Mouse (Mus musculus) spleen, adult 2 months (tissue): ENCODE measurements around the gene Hist1h2bh. TPM values are rescaled to one million over a fixed set of nuclear protein-coding genes. Genes with fewer than 3 reads are reported as not detected.
"Not testable (repeated sequence)": the region's sequence is repeated elsewhere in the genome, so short reads cannot be mapped to it uniquely, and the experiment has no call there.

Source experiments
- DNase-seq, 2 experiments: peaks; one replicate each; pipeline versions ENCODE4 v3.0.0 to v3.0.0-alpha.2; 2012 to 2021; ENCODE audit warnings: low spot score in 2 of 2, low read depth in 1 of 2
- H3K27ac ChIP-seq: fragments of 200-500 bp; 2 replicates; pipeline ENCODE4 v1.5.1; 2012; ENCODE audit warnings: low read length, inconsistent platforms; ENCODE audit not compliant: insufficient read depth
- H3K27me3 ChIP-seq: fragments of 200-500 bp; 2 replicates; pipeline ENCODE4 v1.6.1; 2012; ENCODE audit warnings: mild to moderate bottlenecking, moderate library complexity, low read length, inconsistent platforms; ENCODE audit not compliant: control insufficient read depth, insufficient read depth
- H3K36me3 ChIP-seq: fragments of 200-500 bp; 2 replicates; pipeline ENCODE4 v1.6.1; 2012; ENCODE audit warnings: mild to moderate bottlenecking, low read length, inconsistent platforms; ENCODE audit not compliant: control insufficient read depth, insufficient read depth
- H3K4me1 ChIP-seq: fragments of 200-500 bp; 2 replicates; pipeline ENCODE4 v1.6.1; 2011; ENCODE audit warnings: inconsistent platforms; ENCODE audit not compliant: control insufficient read depth, insufficient read depth, insufficient read length
- H3K4me3 ChIP-seq: fragments of 200-500 bp; 2 replicates; pipeline ENCODE4 v1.5.1; 2011; ENCODE audit warnings: mild to moderate bottlenecking, inconsistent platforms; ENCODE audit not compliant: insufficient read depth, insufficient read length; ENCODE audit errors: extremely low read depth
- CTCF ChIP-seq: fragments of 200-500 bp; IDR thresholded peaks from 2 replicates; pipeline ENCODE4 v1.5.1; 2011; ENCODE audit warnings: mild to moderate bottlenecking, inconsistent platforms; ENCODE audit not compliant: insufficient read depth, insufficient read length, insufficient replicate concordance; ENCODE audit errors: extremely low read depth
- POLR2A ChIP-seq: fragments of 200-500 bp; IDR thresholded peaks from 2 replicates; pipeline ENCODE4 v1.6.1; 2011; ENCODE audit warnings: low read depth, low read length, inconsistent platforms
- WGBS: fragments of 180-500 bp; shearing (Covaris S2); methylation state at CpG from one replicate; pipeline ENCODE4 v1.1.7; 2018; 5-methylcytosine and 5-hydroxymethylcytosine counted together
- polyA plus RNA-seq: library from polyadenylated mRNA; depleted of rRNA; stranded (reverse); fragments of >200 nt; gene quantifications from 2 replicates; pipeline ENCODE4 v1.2.3, GENCODE M21; 2012

Hist1h2bh gene
- polyA plus RNA-seq, 1 experiment: 4.9 TPM

- DNase-seq: no peak
- H3K27me3 ChIP-seq: no peaks in the 10 kb centered on the region
- WGBS: 59% methylated on average over 6 of the region's 6 CpGs
- TF ChIP-seq CTCF: no peak
- no peak for TF ChIP-seq POLR2A
- H3K4me1 ChIP-seq: peaks cover 2% of the 10 kb centered on the region; the same call in 1 of the 2 replicates
- no peak overlapping the region; the same call in 1 of the 2 replicates for H3K4me3 ChIP-seq
- H3K36me3 ChIP-seq: no peaks in the 10 kb centered on the region
- no peak overlapping the region for H3K27ac ChIP-seq
Measured at GRCm38 (mm10) chr13:23576906-23577639, 33.9 kb upstream of the Hist1h2bh start.

- no peak for DNase-seq
- peak overlapping the region; percentile 28 for H3K4me3 ChIP-seq
- H3K36me3 ChIP-seq: no peaks in the 10 kb centered on the region
- H3K4me1 ChIP-seq: peaks cover 2% of the 10 kb centered on the region; the same call in 1 of the 2 replicates
- 49% methylated on average over 7 of the region's 7 CpGs for WGBS
- H3K27me3 ChIP-seq: no peaks in the 10 kb centered on the region
- TF ChIP-seq POLR2A (no peak), CTCF (no peak)
- H3K27ac ChIP-seq: peak overlapping the region; percentile 21; the same call in 1 of the 2 replicates
Measured at GRCm38 (mm10) chr13:23576351-23576881, 33.2 kb upstream of the Hist1h2bh start.

DNA sequence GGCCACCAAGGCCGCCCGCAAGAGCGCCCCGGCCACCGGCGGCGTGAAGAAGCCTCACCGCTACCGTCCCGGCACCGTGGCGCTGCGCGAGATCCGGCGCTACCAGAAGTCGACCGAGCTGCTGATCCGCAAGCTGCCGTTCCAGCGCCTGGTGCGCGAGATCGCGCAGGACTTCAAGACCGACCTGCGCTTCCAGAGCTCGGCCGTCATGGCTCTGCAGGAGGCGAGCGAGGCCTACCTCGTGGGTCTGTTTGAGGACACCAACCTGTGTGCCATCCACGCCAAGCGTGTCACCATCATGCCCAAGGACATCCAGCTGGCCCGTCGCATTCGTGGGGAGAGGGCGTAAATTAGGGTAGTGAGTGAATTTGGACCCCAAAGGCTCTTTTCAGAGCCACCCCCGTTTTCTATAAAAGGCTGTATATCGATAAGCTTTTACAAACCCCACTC, 32.7 kb upstream of the Hist1h2bh start:
- not testable (repeated sequence) for H3K27me3 ChIP-seq, H3K36me3 ChIP-seq, H3K4me1 ChIP-seq, DNase-seq
- H3K27ac ChIP-seq: peak overlapping the region; percentile 83
- under 1% methylated on average over 18 of the region's 40 CpGs for WGBS
- peak; percentile 10; the same call in 1 of the 2 replicates for TF ChIP-seq POLR2A
- peak overlapping the region; percentile 55 for H3K4me3 ChIP-seq

GRCm38 (mm10) chr13:23575271-23575851, 32.2 kb upstream of the Hist1h2bh start, which contains the start of gene Hist1h3d:
Gene Hist1h3d, plus strand, starts transcription at chr13:23575763.
- Histone ChIP-seq H3K36me3 (no peaks in the 10 kb centered on the region), H3K4me1 (peaks cover 2% of the 10 kb centered on the region; the same call in 1 of the 2 replicates), H3K4me3 (peak within 1 kb of the TSS; percentile 55), H3K27ac (peak within 1 kb of the TSS; percentile 83), H3K27me3 (no peaks in the 10 kb centered on the region)
- peak; percentile 41 to 79 for DNase-seq
- under 1% methylated on average over 18 of the region's 18 CpGs for WGBS
- TF ChIP-seq POLR2A: peak; percentile 27; the same call in 1 of the 2 replicates
- no peak for TF ChIP-seq CTCF

DNA sequence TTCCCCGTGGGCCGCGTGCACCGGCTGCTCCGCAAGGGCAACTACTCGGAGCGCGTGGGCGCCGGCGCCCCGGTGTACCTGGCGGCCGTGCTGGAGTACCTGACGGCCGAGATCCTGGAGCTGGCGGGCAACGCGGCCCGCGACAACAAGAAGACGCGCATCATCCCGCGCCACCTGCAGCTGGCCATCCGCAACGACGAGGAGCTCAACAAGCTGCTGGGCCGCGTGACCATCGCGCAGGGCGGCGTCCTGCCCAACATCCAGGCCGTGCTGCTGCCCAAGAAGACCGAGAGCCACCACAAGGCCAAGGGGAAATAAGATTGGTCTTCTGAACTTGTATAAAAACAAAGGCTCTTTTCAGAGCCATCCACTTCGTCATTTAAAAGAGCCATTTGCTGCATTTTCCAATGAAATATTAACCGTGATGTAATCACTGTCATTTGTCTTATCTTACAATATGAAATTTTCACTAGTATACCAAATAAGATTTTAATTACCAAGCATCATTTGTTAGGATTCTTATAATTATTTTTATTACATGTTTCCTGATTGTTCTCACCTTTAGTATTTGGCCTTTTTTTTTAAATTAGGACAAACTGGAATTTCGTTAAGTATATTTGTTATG, 31.5 kb upstream of the Hist1h2bh start:
- not testable (repeated sequence) for H3K4me3 ChIP-seq, H3K36me3 ChIP-seq, H3K27me3 ChIP-seq, DNase-seq, H3K4me1 ChIP-seq
- under 1% methylated on average over 12 of the region's 39 CpGs for WGBS
- H3K27ac ChIP-seq: peak overlapping the region; percentile 80

- H3K4me1 ChIP-seq, H3K27me3 ChIP-seq, H3K36me3 ChIP-seq: not testable (repeated sequence)
- Histone ChIP-seq H3K27ac (peak within 1 kb of the TSS; percentile 95), H3K4me3 (peak within 1 kb of the TSS; percentile 56)
- peak; percentile 86 to 97 for DNase-seq
- under 1% methylated on average over 42 of the region's 42 CpGs for WGBS
Measured at GRCm38 (mm10) chr13:23573898-23574524, 30.8 kb upstream of the Hist1h2bh start, which contains the start of the genes Hist1h2bf and Hist1h2ad. Gene Hist1h2bf, minus strand, starts transcription at chr13:23574196. Gene Hist1h2ad, plus strand, starts transcription at chr13:23574381.

DNA sequence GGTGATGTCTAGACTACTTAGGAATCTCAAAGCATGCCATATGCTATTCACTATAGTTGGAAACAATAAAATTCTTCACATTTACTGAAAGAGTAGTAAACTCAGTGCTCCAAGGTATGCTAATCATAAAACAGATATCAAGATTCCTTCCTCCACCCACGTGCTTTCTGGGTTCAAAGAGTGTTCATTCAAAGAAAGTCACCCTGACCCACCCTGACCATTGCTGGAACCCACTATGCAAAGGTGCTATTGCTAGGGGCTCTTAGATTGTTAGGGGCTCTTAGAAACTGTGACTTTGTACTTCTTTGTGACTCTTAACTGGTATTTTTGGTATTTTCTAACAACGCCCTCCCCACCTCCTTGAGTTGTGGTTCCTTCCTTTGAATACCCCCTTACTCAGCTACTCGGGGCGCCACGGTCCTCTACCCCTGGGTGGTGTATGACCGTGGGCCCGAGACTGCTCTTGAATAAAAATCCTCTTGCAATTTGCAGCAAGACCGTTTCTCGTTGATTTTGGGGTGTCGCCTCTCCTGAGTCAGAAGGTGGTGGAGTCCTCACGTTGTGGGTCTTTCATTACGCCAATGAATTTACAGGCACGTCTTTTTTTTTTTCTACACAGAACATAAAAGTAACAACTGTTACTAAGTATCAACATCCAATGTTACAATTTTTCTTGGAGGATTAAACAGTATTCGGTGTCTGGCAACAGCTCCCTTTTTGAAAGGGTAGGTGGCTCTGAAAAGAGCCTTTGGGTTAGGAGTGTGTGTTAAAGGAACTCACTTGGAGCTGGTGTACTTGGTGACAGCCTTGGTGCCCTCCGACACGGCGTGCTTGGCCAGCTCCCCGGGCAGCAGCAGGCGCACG, 30.1 kb upstream of the Hist1h2bh start:
- H3K4me1 ChIP-seq, DNase-seq, H3K36me3 ChIP-seq, H3K27me3 ChIP-seq: not testable (repeated sequence)
- Histone ChIP-seq H3K27ac (peak overlapping the region; percentile 95), H3K4me3 (peak overlapping the region; percentile 33; the same call in 1 of the 2 replicates)
- WGBS: 6% methylated on average over 20 of the region's 20 CpGs
